Mouse (Mus musculus): ENCODE measurements around the gene Olfr1437. TPM values are rescaled to one million over a fixed set of nuclear protein-coding genes. Genes with fewer than 3 reads are reported as not detected.
"Not testable (repeated sequence)": the region's sequence is repeated elsewhere in the genome, so short reads cannot be mapped to it uniquely, and the experiment has no call there.

The Olfr1437 gene
- not detected in 2 replicates for polyA plus RNA-seq (2015; fragmentation: Nextera tagmentation; extraction: Ambion mirVana)

- 89% methylated on average over 2 of the region's 2 CpGs for WGBS
- Histone ChIP-seq H3K9ac (ENCODE audit: low read length) (no peak within 1 kb of the TSS), H3K4me2 (ENCODE audit: low read depth, low read length) (no peak within 1 kb of the TSS), H3K27ac (ENCODE audit: low read length) (no peak within 1 kb of the TSS), H3K4me3 (ENCODE audit: low read length) (no peak within 1 kb of the TSS), H3K4me1 (replicated peaks; ENCODE audit: control insufficient read depth, insufficient read depth, low read length) (no peaks in the 10 kb centered on the region), H3K9me3 (ENCODE audit: control insufficient read depth, low read length) (no peaks in the 10 kb centered on the region), H3K36me3 (ENCODE audit: control insufficient read depth, insufficient read depth, low read length) (no peaks in the 10 kb centered on the region), H3K27me3 (ENCODE audit: control insufficient read depth, insufficient read depth, low read depth, low read length) (no peaks in the 10 kb centered on the region)
- no peak for ATAC-seq (ENCODE audit: low read depth)
Observed at GRCm38 (mm10) chr19:12325001-12325400, at the start of gene Olfr1437. Olfr1437 (minus strand) TSS chr19:12325101.

- Histone ChIP-seq H3K4me3 (ENCODE audit: low read length) (no peak overlapping the region), H3K9ac (ENCODE audit: low read length) (no peak overlapping the region), H3K27ac (ENCODE audit: low read length) (no peak overlapping the region)
Observed at GRCm38 (mm10) chr19:12374465-12375025, 49.6 kb upstream of the Olfr1437 start.

GRCm38 (mm10) chr19:12373004-12373403, 48.1 kb upstream of the Olfr1437 start:
- no peaks in the 10 kb centered on the region for H3K36me3 ChIP-seq (ENCODE audit: control insufficient read depth, insufficient read depth, low read length)
- ATAC-seq (ENCODE audit: low read depth), result no peak
- no peak overlapping the region for H3K27ac ChIP-seq (ENCODE audit: low read length)
- no peaks in the 10 kb centered on the region for H3K4me1 ChIP-seq (replicated peaks; ENCODE audit: control insufficient read depth, insufficient read depth, low read length)
- no peak overlapping the region for H3K9ac ChIP-seq (ENCODE audit: low read length)
- WGBS, result 70% methylated on average over 3 of the region's 3 CpGs
- no peak overlapping the region for H3K4me3 ChIP-seq (ENCODE audit: low read length)
- no peaks in the 10 kb centered on the region for H3K9me3 ChIP-seq (ENCODE audit: control insufficient read depth, low read length)
- no peak overlapping the region for H3K4me2 ChIP-seq (ENCODE audit: low read depth, low read length)
- no peaks in the 10 kb centered on the region for H3K27me3 ChIP-seq (ENCODE audit: control insufficient read depth, insufficient read depth, low read depth, low read length)

More at GRCm38 (mm10) chr19:12374465-12375025, 49.6 kb upstream of the Olfr1437 start:
- no peak overlapping the region for H3K4me2 ChIP-seq (ENCODE audit: low read depth, low read length)
- H3K4me1 ChIP-seq (replicated peaks; ENCODE audit: control insufficient read depth, insufficient read depth, low read length), result no peaks in the 10 kb centered on the region
- ATAC-seq (ENCODE audit: low read depth), result no peak
- WGBS, result 52% methylated on average over 2 of the region's 2 CpGs
- no peaks in the 10 kb centered on the region for H3K9me3 ChIP-seq (ENCODE audit: control insufficient read depth, low read length)
- H3K36me3 ChIP-seq (ENCODE audit: control insufficient read depth, insufficient read depth, low read length), result no peaks in the 10 kb centered on the region
- no peaks in the 10 kb centered on the region for H3K27me3 ChIP-seq (ENCODE audit: control insufficient read depth, insufficient read depth, low read depth, low read length)

DNA sequence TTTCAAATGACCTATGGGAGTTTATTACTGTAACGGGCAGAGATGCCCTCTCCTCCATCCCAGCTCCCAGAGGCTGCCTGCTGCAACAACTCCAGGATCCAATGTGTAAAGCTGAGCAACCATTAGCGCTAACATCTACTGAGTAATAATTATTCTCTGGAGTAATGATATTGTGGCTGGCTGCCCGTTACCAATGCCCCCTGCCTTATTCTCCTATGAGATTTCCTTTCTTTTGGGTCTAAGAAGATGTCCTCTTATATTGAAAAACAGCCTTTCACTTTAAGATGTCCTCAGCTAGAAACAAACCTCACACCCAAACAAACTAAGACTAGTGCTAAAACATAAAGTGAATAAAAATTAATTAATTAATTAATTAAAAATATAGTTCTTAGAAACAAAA, 10.9 kb upstream of the Olfr1437 start, which contains the start of gene Olfr1438-ps1:
TSS of gene Olfr1438-ps1 (minus strand) at position 101 of the 400 bp plus-strand sequence.
- Histone ChIP-seq H3K27me3 (ENCODE audit: control insufficient read depth, insufficient read depth, low read depth, low read length) (no peaks in the 10 kb centered on the region), H3K36me3 (ENCODE audit: control insufficient read depth, insufficient read depth, low read length) (no peaks in the 10 kb centered on the region), H3K4me1 (replicated peaks; ENCODE audit: control insufficient read depth, insufficient read depth, low read length) (no peaks in the 10 kb centered on the region), H3K9ac (ENCODE audit: low read length) (no peak within 1 kb of the TSS), H3K27ac (ENCODE audit: low read length) (no peak within 1 kb of the TSS), H3K9me3 (ENCODE audit: control insufficient read depth, low read length) (no peaks in the 10 kb centered on the region), H3K4me2 (ENCODE audit: low read depth, low read length) (no peak within 1 kb of the TSS), H3K4me3 (ENCODE audit: low read length) (no peak within 1 kb of the TSS)
- WGBS, result 84% methylated on average over 3 of the region's 3 CpGs
- no peak for ATAC-seq (ENCODE audit: low read depth)

- H3K4me3 ChIP-seq (ENCODE audit: low read length); H3K27ac ChIP-seq (ENCODE audit: low read length); H3K9ac ChIP-seq (ENCODE audit: low read length); H3K27me3 ChIP-seq (ENCODE audit: control insufficient read depth, insufficient read depth, low read depth, low read length); H3K9me3 ChIP-seq (ENCODE audit: control insufficient read depth, low read length); H3K36me3 ChIP-seq (ENCODE audit: control insufficient read depth, insufficient read depth, low read length); ATAC-seq (ENCODE audit: low read depth); H3K4me2 ChIP-seq (ENCODE audit: low read depth, low read length); H3K4me1 ChIP-seq (replicated peaks; ENCODE audit: control insufficient read depth, insufficient read depth, low read length): not testable (repeated sequence)
- 80% methylated on average over 1 of the region's 1 CpGs for WGBS
Observed at GRCm38 (mm10) chr19:12299030-12299429, 25.9 kb downstream of the Olfr1437 start, which contains the start of gene Olfr1436. Olfr1436 (minus strand) TSS chr19:12299130.

DNA sequence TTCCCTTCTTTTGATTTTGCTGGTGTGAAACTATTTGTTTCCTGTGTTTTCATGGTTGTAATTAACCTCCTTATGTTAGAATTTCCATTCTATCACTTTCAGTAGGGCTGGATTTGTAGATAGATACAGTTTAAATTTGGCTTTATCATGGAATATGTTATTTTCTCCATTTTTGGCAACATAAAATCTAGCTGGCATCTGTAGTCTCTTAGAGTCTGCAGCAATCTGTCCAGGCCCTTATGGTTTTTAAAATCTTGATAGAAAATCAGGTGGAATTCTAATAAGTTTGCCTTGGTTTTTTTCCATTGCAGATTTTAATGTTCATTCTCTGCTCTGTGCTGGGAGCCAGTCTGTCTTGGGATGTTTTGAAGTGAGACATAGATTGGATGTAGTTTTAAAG, 31.9 kb downstream of the Olfr1437 start:
- Histone ChIP-seq H3K4me3 (ENCODE audit: low read length) (no peak overlapping the region), H3K4me1 (replicated peaks; ENCODE audit: control insufficient read depth, insufficient read depth, low read length) (no peaks in the 10 kb centered on the region), H3K27me3 (ENCODE audit: control insufficient read depth, insufficient read depth, low read depth, low read length) (no peaks in the 10 kb centered on the region), H3K27ac (ENCODE audit: low read length) (no peak overlapping the region), H3K9ac (ENCODE audit: low read length) (no peak overlapping the region), H3K9me3 (ENCODE audit: control insufficient read depth, low read length) (no peaks in the 10 kb centered on the region), H3K4me2 (ENCODE audit: low read depth, low read length) (no peak overlapping the region), H3K36me3 (ENCODE audit: control insufficient read depth, insufficient read depth, low read length) (no peaks in the 10 kb centered on the region)
- no peak for ATAC-seq (ENCODE audit: low read depth)

DNA sequence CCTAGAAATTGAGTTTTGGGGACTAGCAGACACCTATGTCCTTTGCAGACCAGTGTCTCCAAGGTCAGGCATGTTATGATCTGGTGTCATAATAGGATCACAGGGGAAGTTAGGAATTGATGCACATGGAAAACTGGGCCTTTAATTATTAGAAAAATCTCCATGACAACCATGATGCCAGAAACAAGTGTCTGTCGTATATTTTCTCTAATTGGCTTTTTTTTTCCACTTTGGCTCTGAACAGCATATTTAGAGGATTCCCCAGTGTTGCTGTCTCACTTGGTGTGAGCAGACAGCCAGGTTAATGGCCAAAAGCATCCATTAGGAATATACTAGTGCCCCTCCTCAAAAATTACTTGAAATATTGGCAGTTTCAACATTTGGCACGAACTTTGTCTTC, 45.3 kb downstream of the Olfr1437 start, which contains the start of gene Olfr1434:
TSS of gene Olfr1434 (plus strand) at position 301 of the 400 bp plus-strand sequence.
- Histone ChIP-seq H3K4me2 (ENCODE audit: low read depth, low read length) (no peak within 1 kb of the TSS), H3K36me3 (ENCODE audit: control insufficient read depth, insufficient read depth, low read length) (no peaks in the 10 kb centered on the region), H3K4me3 (ENCODE audit: low read length) (no peak within 1 kb of the TSS), H3K9ac (ENCODE audit: low read length) (no peak within 1 kb of the TSS), H3K27me3 (ENCODE audit: control insufficient read depth, insufficient read depth, low read depth, low read length) (no peaks in the 10 kb centered on the region), H3K27ac (ENCODE audit: low read length) (no peak within 1 kb of the TSS), H3K9me3 (ENCODE audit: control insufficient read depth, low read length) (no peaks in the 10 kb centered on the region; the same call in 1 of the 2 replicates), H3K4me1 (replicated peaks; ENCODE audit: control insufficient read depth, insufficient read depth, low read length) (no peaks in the 10 kb centered on the region)
- ATAC-seq (ENCODE audit: low read depth), result no peak
- 62% methylated on average over 2 of the region's 2 CpGs for WGBS

Other genes with a start within 250 kb of the Olfr1437 start
- not detected in 2 replicates for gene Olfr1425, start 247.4 kb downstream of the Olfr1437 start, polyA plus RNA-seq (2015; fragmentation: Nextera tagmentation; extraction: Ambion mirVana)
- not detected in 2 replicates for gene Olfr1426, start 233.1 kb downstream of the Olfr1437 start, polyA plus RNA-seq (2015; fragmentation: Nextera tagmentation; extraction: Ambion mirVana)
- gene Olfr1427, start 221.8 kb downstream of the Olfr1437 start, polyA plus RNA-seq (2015; fragmentation: Nextera tagmentation; extraction: Ambion mirVana), result not detected in 2 replicates
- not detected in 2 replicates for gene Olfr1428, start 209.2 kb downstream of the Olfr1437 start, polyA plus RNA-seq (2015; fragmentation: Nextera tagmentation; extraction: Ambion mirVana)
- not detected in 2 replicates for gene Olfr76, start 201.9 kb downstream of the Olfr1437 start, polyA plus RNA-seq (2015; fragmentation: Nextera tagmentation; extraction: Ambion mirVana)
- gene Olfr1555-ps1, start 155.0 kb downstream of the Olfr1437 start, polyA plus RNA-seq (2015; fragmentation: Nextera tagmentation; extraction: Ambion mirVana), result not detected in 2 replicates
- gene Olfr1431, start 124.5 kb downstream of the Olfr1437 start, polyA plus RNA-seq (2015; fragmentation: Nextera tagmentation; extraction: Ambion mirVana), result not detected in 2 replicates
- gene Olfr1432, start 92.5 kb downstream of the Olfr1437 start, polyA plus RNA-seq (2015; fragmentation: Nextera tagmentation; extraction: Ambion mirVana), result not detected in 2 replicates
- gene Olfr262, start 83.4 kb downstream of the Olfr1437 start, polyA plus RNA-seq (2015; fragmentation: Nextera tagmentation; extraction: Ambion mirVana), result not detected in 2 replicates
- not detected in 2 replicates for gene Olfr235, start 64.1 kb downstream of the Olfr1437 start, polyA plus RNA-seq (2015; fragmentation: Nextera tagmentation; extraction: Ambion mirVana)
- not detected in 2 replicates for gene Olfr1434, start 45.2 kb downstream of the Olfr1437 start, polyA plus RNA-seq (2015; fragmentation: Nextera tagmentation; extraction: Ambion mirVana)
- not detected in 2 replicates for gene Olfr1436, start 26.0 kb downstream of the Olfr1437 start, polyA plus RNA-seq (2015; fragmentation: Nextera tagmentation; extraction: Ambion mirVana)
- not detected in 2 replicates for gene Olfr1438-ps1, start 10.8 kb upstream of the Olfr1437 start, polyA plus RNA-seq (2015; fragmentation: Nextera tagmentation; extraction: Ambion mirVana)
- gene Olfr1440, start 62.2 kb upstream of the Olfr1437 start, polyA plus RNA-seq (2015; fragmentation: Nextera tagmentation; extraction: Ambion mirVana), result not detected in 2 replicates
- not detected in 2 replicates for gene Olfr1441, start 92.3 kb upstream of the Olfr1437 start, polyA plus RNA-seq (2015; fragmentation: Nextera tagmentation; extraction: Ambion mirVana)
- not detected in 2 replicates for gene Pfpl, start 102.8 kb upstream of the Olfr1437 start, polyA plus RNA-seq (2015; fragmentation: Nextera tagmentation; extraction: Ambion mirVana)
- 0.79 and 0.88 TPM in 2 replicates for gene Mpeg1, start 135.7 kb upstream of the Olfr1437 start, polyA plus RNA-seq (2015; fragmentation: Nextera tagmentation; extraction: Ambion mirVana)
- 16.0 and 16.5 TPM in 2 replicates for gene Dtx4, start 176.4 kb upstream of the Olfr1437 start, polyA plus RNA-seq (2015; fragmentation: Nextera tagmentation; extraction: Ambion mirVana)
- gene Fam111a, start 220.6 kb upstream of the Olfr1437 start, polyA plus RNA-seq (2015; fragmentation: Nextera tagmentation; extraction: Ambion mirVana), result 31.1 and 33.6 TPM in 2 replicates